Mouse (Mus musculus) intestine, embryonic 15.5 days (tissue): Measurements from ENCODE around the gene Cdk5rap1. TPM values are rescaled to one million over a fixed set of nuclear protein-coding genes. Genes with fewer than 3 reads are reported as not detected.
"Not testable (repeated sequence)": the region's sequence is repeated elsewhere in the genome, so short reads cannot be mapped to it uniquely, and the experiment has no call there.

Experiments used
- ATAC-seq: fragments of 200-750 bp; cut with Nextera tagmentation; 2 replicates; pipeline ENCODE4 v1.8.0; 2017; ENCODE audit warnings: moderate TSS enrichment, moderate library complexity
- H3K27ac ChIP-seq: fragments of 300-500 bp; sonication (generic); 2 replicates; pipeline ENCODE4 v1.5.1; 2015; ENCODE audit warnings: mild to moderate bottlenecking, inconsistent platforms
- H3K27me3 ChIP-seq: fragments of 300-500 bp; sonication (generic); replicated peaks from 2 replicates; pipeline ENCODE4 v1.6.1; 2015; ENCODE audit warnings: inconsistent platforms
- H3K36me3 ChIP-seq: fragments of 300-500 bp; sonication (generic); 2 replicates; pipeline ENCODE4 v1.6.1; 2015; ENCODE audit warnings: inconsistent platforms
- H3K4me1 ChIP-seq: fragments of 300-500 bp; sonication (generic); replicated peaks from 2 replicates; pipeline ENCODE4 v1.6.1; 2015; ENCODE audit warnings: inconsistent platforms
- H3K4me2 ChIP-seq: fragments of 300-500 bp; sonication (generic); replicated peaks from 2 replicates; pipeline ENCODE4 v1.6.1; 2015; ENCODE audit warnings: mild to moderate bottlenecking, inconsistent platforms
- H3K4me3 ChIP-seq: fragments of 300-500 bp; sonication (generic); replicated peaks from 2 replicates; pipeline ENCODE4 v1.5.1; 2015; ENCODE audit warnings: inconsistent platforms
- H3K9ac ChIP-seq: fragments of 300-500 bp; sonication (generic); 2 replicates; pipeline ENCODE4 v1.6.1; 2015; ENCODE audit warnings: inconsistent platforms
- H3K9me3 ChIP-seq: fragments of 300-500 bp; sonication (generic); 2 replicates; pipeline ENCODE4 v1.6.1; 2016; ENCODE audit warnings: inconsistent platforms
- WGBS: fragments of 180-500 bp; shearing (Covaris S2); methylation state at CpG from one replicate; pipeline ENCODE4 v1.1.7; 2015; 5-methylcytosine and 5-hydroxymethylcytosine counted together
- polyA plus RNA-seq: library from polyadenylated mRNA; unstranded; fragments of >200 nt; fragmentation: Nextera tagmentation; extraction: Ambion mirVana; gene quantifications from 2 replicates; pipeline ENCODE4 v1.2.1, GENCODE M21; 2015

Cdk5rap1 gene
- polyA plus RNA-seq, 1 experiment from 2014 or later, result 18.1 TPM

DNA sequence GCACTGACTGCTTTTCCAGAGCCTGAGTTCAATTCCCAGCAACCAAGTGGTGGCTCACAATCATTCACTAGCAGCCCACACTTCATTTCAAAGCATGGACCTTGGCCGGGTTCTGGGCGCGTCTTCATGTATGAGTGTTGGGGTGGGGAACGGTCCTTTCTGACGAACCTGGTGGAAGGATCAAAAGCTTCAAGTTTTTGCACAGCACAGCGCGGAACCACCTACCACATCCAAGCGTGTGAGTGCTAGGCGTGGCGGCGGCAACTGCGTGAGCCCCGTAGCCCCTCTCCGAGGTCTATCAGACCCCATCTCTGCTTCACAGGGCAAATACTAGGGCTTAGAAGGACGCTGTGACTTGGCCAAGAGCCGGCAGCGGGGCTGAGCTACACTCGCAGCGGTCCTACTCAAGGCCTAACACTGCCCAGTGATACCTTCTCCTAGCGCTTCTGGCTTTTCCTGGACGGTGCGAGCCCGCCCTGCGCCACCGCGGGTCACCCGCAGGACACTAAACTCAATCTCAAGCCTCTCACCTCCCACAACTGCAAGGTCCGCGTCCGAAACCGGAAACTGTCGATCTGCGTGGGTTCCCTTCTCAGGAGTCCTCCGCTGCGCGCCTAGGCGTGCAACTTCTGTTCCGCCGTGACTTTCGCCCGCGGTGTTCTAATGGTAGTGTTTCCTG is 520 bp downstream of the Cdk5rap1 start:
- H3K4me3 ChIP-seq, result peak overlapping the region; percentile 65
- H3K4me1 ChIP-seq, result 0 out of 2 replicates have a peak, but pooled peaks cover 3% of the 10 kb centered on the region
- H3K27me3 ChIP-seq, result no peaks in the 10 kb centered on the region
- H3K27ac ChIP-seq, result peak overlapping the region; percentile 92
- peak overlapping the region; percentile 69 for H3K4me2 ChIP-seq
- WGBS, result under 1% methylated on average over 42 of the region's 42 CpGs
- H3K9me3 ChIP-seq, result no peaks in the 10 kb centered on the region
- H3K36me3 ChIP-seq, result no peaks in the 10 kb centered on the region
- peak; percentile 93 for ATAC-seq
- peak overlapping the region; percentile 85 for H3K9ac ChIP-seq

DNA sequence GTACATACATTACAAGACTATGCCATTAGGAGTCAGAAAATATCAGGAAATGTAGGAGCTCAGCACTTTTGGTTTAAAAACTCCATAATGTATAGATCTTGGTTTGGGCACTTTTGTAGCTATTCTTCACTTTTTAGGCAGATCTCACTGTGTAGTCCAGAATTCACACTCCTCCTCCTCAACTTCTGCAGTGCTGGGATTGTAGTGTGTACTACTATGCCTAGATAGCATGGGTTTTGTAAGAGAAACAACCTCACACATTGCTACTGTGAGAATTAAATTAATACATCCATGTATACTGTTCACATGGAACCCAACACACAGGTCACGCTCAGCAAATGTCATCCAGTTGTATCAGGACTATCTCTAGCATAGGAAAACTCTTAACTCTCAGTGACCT is 5.3 kb downstream of the Cdk5rap1 start:
- Histone ChIP-seq H3K9ac (no peak overlapping the region), H3K4me3 (no peak overlapping the region), H3K9me3 (no peaks in the 10 kb centered on the region), H3K4me2 (no peak overlapping the region), H3K27me3 (no peaks in the 10 kb centered on the region), H3K4me1 (no peaks in the 10 kb centered on the region), H3K36me3 (peaks cover 11% of the 10 kb centered on the region), H3K27ac (no peak overlapping the region)
- no peak for ATAC-seq
- 96% methylated on average over 1 of the region's 1 CpGs for WGBS

DNA sequence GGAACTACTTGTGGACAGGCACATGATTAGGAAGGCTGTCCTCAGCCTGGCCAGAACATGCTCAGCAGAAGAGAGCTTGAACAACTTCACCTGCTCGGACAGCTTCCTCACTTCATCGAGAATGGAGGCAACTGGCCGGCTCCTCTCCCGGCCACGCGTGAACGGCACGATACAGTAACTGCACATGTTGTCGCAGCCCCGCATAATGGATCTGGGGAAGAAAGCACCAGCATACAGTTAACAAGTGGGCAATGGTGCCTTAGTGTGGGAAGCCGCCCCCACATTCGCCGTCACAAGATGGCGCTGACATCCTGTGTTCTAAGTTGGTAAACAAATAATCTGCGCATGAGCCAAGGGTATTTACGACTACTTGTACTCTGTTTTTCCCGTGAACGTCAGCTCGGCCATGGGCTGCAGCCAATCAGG is 18.8 kb downstream of the Cdk5rap1 start:
- not testable (repeated sequence) for H3K9me3 ChIP-seq, H3K27me3 ChIP-seq, H3K4me1 ChIP-seq, H3K36me3 ChIP-seq, H3K27ac ChIP-seq, H3K9ac ChIP-seq
- Histone ChIP-seq H3K4me2 (peak overlapping the region; percentile 33), H3K4me3 (peak overlapping the region; percentile 33)
- ATAC-seq, result peak; percentile 53; the same call in 1 of the 2 replicates
- WGBS, result 76% methylated on average over 16 of the region's 19 CpGs

DNA sequence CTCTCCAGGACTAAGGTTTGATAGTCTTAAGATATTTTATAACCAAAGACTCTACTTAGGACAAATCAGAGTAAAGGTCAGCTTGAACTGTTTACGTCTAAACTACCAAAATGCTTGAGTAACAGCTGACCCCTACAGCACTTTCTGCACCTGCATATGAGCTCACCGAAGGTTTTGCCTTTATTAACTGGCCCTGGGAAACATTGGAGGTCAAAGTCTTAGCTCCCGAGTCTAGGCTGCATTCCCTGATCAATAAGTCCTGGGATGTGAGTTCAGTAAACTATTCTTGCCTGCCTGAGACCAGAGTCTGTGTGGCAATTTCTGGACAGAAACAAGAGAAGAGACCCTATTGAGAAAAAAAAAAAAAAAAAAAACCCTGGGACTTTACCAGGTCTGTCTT is 24.7 kb downstream of the Cdk5rap1 start:
- no peaks in the 10 kb centered on the region for H3K27me3 ChIP-seq
- no peaks in the 10 kb centered on the region for H3K4me1 ChIP-seq
- no peak overlapping the region for H3K4me3 ChIP-seq
- H3K27ac ChIP-seq, result no peak overlapping the region
- ATAC-seq, result no peak
- H3K4me2 ChIP-seq, result no peak overlapping the region
- no peaks in the 10 kb centered on the region for H3K9me3 ChIP-seq
- no peak overlapping the region for H3K9ac ChIP-seq
- WGBS, result 88% methylated on average over 3 of the region's 3 CpGs
- peaks cover 8% of the 10 kb centered on the region for H3K36me3 ChIP-seq

DNA sequence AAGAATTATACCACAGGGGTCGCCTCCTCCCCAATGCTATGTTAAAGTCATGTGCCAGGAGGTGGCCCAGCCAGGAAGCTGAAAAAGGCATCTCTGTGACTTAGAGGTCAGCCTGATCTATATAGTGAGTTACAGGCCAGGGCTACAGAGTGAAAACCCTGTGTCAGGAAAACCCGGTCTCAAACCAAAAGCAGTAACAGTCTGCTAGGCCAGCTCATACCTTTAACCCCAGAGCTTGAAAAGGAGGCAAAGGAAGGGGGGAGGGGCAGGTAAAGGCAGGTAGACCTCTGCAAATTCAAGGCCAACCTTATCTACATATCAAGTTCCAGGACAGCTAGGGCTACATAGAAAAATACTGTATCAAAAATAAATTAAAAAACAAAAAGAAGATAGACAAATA is 33.5 kb downstream of the Cdk5rap1 start:
- 62% methylated on average over 2 of the region's 2 CpGs for WGBS
- Histone ChIP-seq H3K27me3 (no peaks in the 10 kb centered on the region), H3K27ac (no peak overlapping the region), H3K9me3 (no peaks in the 10 kb centered on the region), H3K9ac (no peak overlapping the region), H3K36me3 (0 out of 2 replicates have a peak, but pooled peaks cover 3% of the 10 kb centered on the region), H3K4me3 (no peak overlapping the region), H3K4me2 (no peak overlapping the region), H3K4me1 (no peaks in the 10 kb centered on the region)
- no peak for ATAC-seq

DNA sequence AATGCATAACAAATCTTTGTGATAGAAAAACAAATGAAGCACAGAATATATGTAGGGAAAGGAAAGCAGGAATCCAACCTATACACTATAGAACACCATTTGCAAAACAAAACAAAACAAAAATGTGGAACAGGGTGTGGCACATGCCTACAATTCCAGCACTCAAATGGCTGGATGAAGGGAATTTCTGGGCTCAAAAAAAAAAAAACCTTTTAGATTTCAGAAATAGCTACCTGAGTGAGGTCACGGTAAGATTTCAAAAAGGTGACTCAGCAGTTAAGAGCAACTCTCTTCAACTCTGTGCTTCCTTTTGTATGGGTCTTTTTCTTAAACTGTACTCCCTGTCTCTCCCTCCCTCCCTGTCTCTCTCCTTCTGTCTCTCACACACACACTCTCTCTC is 34.6 kb downstream of the Cdk5rap1 start:
- Histone ChIP-seq H3K9me3 (no peaks in the 10 kb centered on the region), H3K4me1 (no peaks in the 10 kb centered on the region), H3K4me3 (no peak overlapping the region), H3K9ac (no peak overlapping the region), H3K4me2 (no peak overlapping the region), H3K27me3 (no peaks in the 10 kb centered on the region), H3K27ac (no peak overlapping the region), H3K36me3 (0 out of 2 replicates have a peak, but pooled peaks cover 3% of the 10 kb centered on the region)
- 83% methylated on average over 1 of the region's 1 CpGs for WGBS
- ATAC-seq, result no peak

DNA sequence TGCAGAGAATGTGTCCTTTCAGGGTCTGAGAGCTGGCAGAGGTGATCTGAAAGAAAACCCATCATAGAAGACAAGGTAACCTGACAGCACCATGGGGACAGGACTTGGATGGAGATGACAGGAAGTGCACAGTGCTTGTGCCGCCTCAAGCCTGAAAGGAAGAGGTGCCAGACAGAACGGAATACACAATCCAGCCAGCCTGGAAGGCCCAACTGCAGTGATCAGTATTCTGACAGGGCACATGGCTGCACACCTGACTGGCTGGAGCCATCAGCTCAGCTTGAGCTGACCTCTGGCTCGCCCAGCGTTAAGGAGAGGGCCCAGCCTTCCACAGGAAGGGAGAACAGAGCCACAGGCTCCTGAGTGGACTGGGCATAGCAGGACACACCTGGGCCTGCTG is 37.2 kb downstream of the Cdk5rap1 start:
- Histone ChIP-seq H3K9me3 (no peaks in the 10 kb centered on the region), H3K9ac (no peak overlapping the region), H3K4me1 (no peaks in the 10 kb centered on the region), H3K27me3 (no peaks in the 10 kb centered on the region), H3K4me2 (no peak overlapping the region), H3K4me3 (no peak overlapping the region), H3K27ac (no peak overlapping the region), H3K36me3 (0 out of 2 replicates have a peak, but pooled peaks cover 2% of the 10 kb centered on the region)
- ATAC-seq, result no peak
- 85% methylated on average over 4 of the region's 4 CpGs for WGBS

DNA sequence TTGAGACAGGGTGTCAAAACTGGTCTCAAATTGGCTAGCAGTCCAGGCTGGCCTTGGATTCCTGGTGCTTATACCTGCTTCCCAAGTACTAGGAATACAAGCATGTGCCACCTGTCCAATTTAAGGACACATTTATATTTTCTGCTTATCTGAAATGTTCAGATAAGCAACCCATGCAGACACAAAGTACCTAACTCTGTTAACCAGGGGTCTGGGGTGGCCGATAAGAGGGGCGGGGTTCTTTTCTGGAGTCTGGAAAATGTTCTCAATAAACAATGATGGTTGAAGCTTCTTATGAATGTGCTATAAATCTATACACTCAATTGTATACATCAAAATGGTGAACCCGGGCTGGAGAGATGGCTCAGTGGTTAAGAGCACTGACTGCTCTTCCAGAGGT is 46.0 kb downstream of the Cdk5rap1 start:
- H3K9me3 ChIP-seq, result no peaks in the 10 kb centered on the region
- ATAC-seq, result no peak
- H3K27ac ChIP-seq, result no peak overlapping the region
- H3K4me2 ChIP-seq, result no peak overlapping the region
- no peak overlapping the region for H3K4me3 ChIP-seq
- no peaks in the 10 kb centered on the region for H3K27me3 ChIP-seq
- H3K4me1 ChIP-seq, result no peaks in the 10 kb centered on the region
- no peak overlapping the region for H3K9ac ChIP-seq
- no peaks in the 10 kb centered on the region for H3K36me3 ChIP-seq
- WGBS, result 67% methylated on average over 3 of the region's 3 CpGs

DNA sequence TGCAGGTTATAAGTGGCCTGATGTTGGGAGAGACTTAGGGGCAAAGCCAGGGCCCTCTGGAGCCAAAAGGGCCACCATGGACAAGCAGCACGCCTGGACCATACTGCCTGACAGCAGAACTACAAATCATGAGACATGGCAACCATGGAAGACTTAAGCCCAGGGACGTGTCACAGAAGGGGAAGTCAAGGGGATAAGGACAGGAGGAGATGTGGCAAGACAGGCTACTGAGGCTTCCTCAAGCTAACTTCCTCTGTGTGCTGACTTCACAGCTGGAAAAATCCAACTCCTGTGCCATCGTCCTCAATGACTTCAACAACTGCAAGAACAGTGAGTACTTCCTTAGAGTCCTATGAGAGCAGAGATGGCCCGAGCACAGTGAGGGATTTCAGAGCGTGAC is 59.0 kb downstream of the Cdk5rap1 start:
- WGBS, result 78% methylated on average over 5 of the region's 5 CpGs

DNA sequence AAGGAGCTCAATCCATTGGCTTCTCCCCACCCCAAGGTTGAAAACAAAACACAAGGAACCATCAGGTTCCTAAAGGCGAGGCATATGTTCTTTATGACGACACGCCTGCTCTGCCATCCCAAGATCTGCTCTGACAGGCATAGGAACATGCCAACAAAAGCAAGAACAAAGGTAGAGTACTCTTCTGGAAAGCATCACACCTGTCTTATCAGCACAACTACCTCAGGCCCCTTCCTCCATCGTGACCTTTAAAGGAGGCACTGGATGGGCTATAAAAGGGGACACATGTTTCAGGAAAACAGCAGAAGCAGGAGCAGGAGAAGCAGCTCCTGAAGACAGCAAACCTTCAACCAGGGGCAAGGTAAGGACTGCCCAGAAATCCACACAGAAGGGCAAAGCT is 65.9 kb downstream of the Cdk5rap1 start, which contains the start of gene Bpifb9b:
TSS of gene Bpifb9b (plus strand) at position 301 of the 400 bp plus-strand sequence.
- WGBS, result 74% methylated on average over 4 of the region's 4 CpGs
- not testable (repeated sequence) for ATAC-seq, H3K4me2 ChIP-seq

More for the DNA sequence above, 59.0 kb downstream of the Cdk5rap1 start:
- not testable (repeated sequence) for H3K36me3 ChIP-seq, ATAC-seq, H3K27ac ChIP-seq, H3K4me3 ChIP-seq, H3K9ac ChIP-seq, H3K4me1 ChIP-seq, H3K27me3 ChIP-seq, H3K9me3 ChIP-seq, H3K4me2 ChIP-seq

DNA sequence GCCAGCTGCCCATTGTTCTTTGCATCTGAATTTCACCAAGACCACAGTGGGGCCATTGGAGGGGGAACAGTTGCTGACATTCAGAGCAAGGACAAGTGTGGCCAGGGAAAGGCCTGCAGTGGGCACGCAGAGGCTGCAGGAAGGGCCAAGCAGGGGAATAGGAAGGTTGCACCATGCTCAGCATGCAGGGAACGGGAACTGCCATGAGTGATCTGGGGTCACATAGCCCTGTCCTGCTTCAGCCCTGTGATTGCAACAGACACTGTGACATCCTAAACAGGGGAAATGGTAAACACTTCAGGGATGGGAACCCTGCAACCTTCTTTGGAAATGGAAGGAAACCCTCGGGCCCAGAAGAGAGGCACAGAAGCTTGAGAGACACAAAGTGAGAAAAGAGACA is 68.2 kb downstream of the Cdk5rap1 start:
- not testable (repeated sequence) for H3K4me3 ChIP-seq, H3K9me3 ChIP-seq, ATAC-seq, H3K27me3 ChIP-seq, H3K9ac ChIP-seq, H3K4me1 ChIP-seq, H3K27ac ChIP-seq, H3K36me3 ChIP-seq, H3K4me2 ChIP-seq
- 86% methylated on average over 1 of the region's 3 CpGs for WGBS

More for the DNA sequence above, 65.9 kb downstream of the Cdk5rap1 start, which contains the start of gene Bpifb9b:
- not testable (repeated sequence) for H3K27me3 ChIP-seq, H3K36me3 ChIP-seq, H3K4me3 ChIP-seq, H3K9me3 ChIP-seq, H3K27ac ChIP-seq, H3K4me1 ChIP-seq, H3K9ac ChIP-seq

DNA sequence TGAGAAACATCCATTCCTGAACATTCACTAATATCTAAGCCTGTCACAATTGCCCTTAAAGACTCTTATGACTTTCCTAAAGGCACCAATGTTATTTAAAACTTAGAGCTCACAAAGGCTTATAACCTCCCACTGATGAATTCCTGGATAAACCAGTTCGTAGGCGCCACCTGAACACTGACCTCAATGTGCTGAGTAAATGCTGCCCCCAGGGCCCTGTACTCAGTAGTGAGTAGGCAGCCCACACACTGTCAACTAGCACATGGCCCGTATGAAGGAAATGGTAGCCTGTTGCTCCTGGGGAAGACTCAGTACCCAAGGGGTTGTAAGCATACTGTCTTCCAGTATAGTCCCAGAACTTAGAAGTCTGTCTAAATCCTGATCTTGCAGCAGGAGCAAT is 71.0 kb downstream of the Cdk5rap1 start:
- no peaks in the 10 kb centered on the region for H3K4me1 ChIP-seq
- 88% methylated on average over 3 of the region's 3 CpGs for WGBS
- no peaks in the 10 kb centered on the region for H3K36me3 ChIP-seq

DNA sequence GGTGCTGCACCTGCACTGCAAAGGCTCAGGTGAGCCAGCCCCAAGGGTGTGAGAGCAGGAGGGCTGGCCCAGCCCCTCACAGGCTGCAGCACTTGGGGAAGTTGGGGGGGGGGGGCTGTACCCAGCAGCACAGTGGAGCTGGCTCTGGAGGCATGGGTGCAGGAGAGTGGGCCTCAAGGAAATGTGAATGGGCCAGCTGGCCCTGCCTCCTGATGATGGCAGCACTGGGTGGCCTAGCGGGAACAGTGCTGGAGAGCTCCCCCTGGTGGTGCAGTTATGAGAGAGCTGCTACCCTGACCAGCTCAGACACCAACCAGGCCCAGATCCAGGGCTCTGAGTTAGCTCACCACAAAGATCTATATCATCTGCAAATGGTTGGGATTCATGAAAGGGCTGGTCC is 72.3 kb downstream of the Cdk5rap1 start:
- Histone ChIP-seq H3K36me3 (no peaks in the 10 kb centered on the region), H3K4me1 (no peaks in the 10 kb centered on the region), H3K9me3 (no peaks in the 10 kb centered on the region), H3K9ac (no peak overlapping the region), H3K27ac (no peak overlapping the region), H3K27me3 (no peaks in the 10 kb centered on the region), H3K4me3 (no peak overlapping the region), H3K4me2 (no peak overlapping the region)
- peak; percentile 56 for ATAC-seq
- 13% methylated on average over 1 of the region's 1 CpGs for WGBS

More for the DNA sequence above, 71.0 kb downstream of the Cdk5rap1 start:
- no peaks in the 10 kb centered on the region for H3K27me3 ChIP-seq
- no peak for ATAC-seq
- no peak overlapping the region for H3K4me2 ChIP-seq
- H3K9me3 ChIP-seq, result no peaks in the 10 kb centered on the region
- H3K9ac ChIP-seq, result no peak overlapping the region
- no peak overlapping the region for H3K4me3 ChIP-seq
- no peak overlapping the region for H3K27ac ChIP-seq
